Mouse (Mus musculus) heart, embryonic 14.5 days (tissue): Measurements from ENCODE around the gene Ndufa12. TPM values are rescaled to one million over a fixed set of nuclear protein-coding genes. Genes with fewer than 3 reads are reported as not detected.

ENCODE experiments used
- ATAC-seq: fragments of 200-750 bp; cut with Nextera tagmentation; 2 replicates; pipeline ENCODE4 v1.8.0; 2017; ENCODE audit warnings: low read depth, moderate TSS enrichment; ENCODE audit not compliant: insufficient number of reproducible peaks, insufficient read depth, low FRiP score
- H3K27ac ChIP-seq, 2 experiments: fragments of 200-500 bp in 1 of 2; fragments of 300-500 bp in 1 of 2; sonication (generic) in 1 of 2; replicated peaks in 1 of 2; 2 replicates each; pipeline ENCODE4 v1.5.1; 2012 to 2014; ENCODE audit warnings: low read depth in 2 of 2, low read length in 2 of 2, control low read depth in 1 of 2, mild to moderate bottlenecking in 1 of 2, mixed read lengths in 1 of 2; ENCODE audit not compliant: control insufficient read depth in 1 of 2, insufficient read depth in 1 of 2
- H3K27me3 ChIP-seq: fragments of 300-500 bp; sonication (generic); 2 replicates; pipeline ENCODE4 v1.6.1; 2014; ENCODE audit warnings: mild to moderate bottlenecking, low read length, control low read depth; ENCODE audit not compliant: control insufficient read depth, insufficient read depth
- H3K36me3 ChIP-seq: fragments of 300-500 bp; sonication (generic); 2 replicates; pipeline ENCODE4 v1.6.1; 2014; ENCODE audit warnings: mild to moderate bottlenecking, control low read depth, low read length, mixed read lengths; ENCODE audit not compliant: control insufficient read depth, insufficient read depth
- H3K4me1 ChIP-seq, 2 experiments: fragments of 200-500 bp in 1 of 2; fragments of 300-500 bp in 1 of 2; sonication (generic) in 1 of 2; 2 replicates each; pipeline ENCODE4 v1.6.1; 2012 to 2014; ENCODE audit warnings: low read length in 2 of 2, control low read depth in 1 of 2, mixed read lengths in 1 of 2; ENCODE audit not compliant: control insufficient read depth in 2 of 2, insufficient read depth in 2 of 2
- H3K4me2 ChIP-seq: fragments of 300-500 bp; sonication (generic); 2 replicates; pipeline ENCODE4 v1.6.1; 2014; ENCODE audit warnings: mild to moderate bottlenecking, low read length
- H3K4me3 ChIP-seq, 2 experiments: fragments of 200-500 bp in 1 of 2; fragments of 300-500 bp in 1 of 2; sonication (generic) in 1 of 2; 2 replicates each; pipeline ENCODE4 v1.5.1; 2012 to 2014; ENCODE audit warnings: low read length in 2 of 2, mild to moderate bottlenecking in 2 of 2, control low read depth in 1 of 2, low read depth in 1 of 2, moderate library complexity in 1 of 2; ENCODE audit not compliant: control insufficient read depth in 1 of 2, insufficient read depth in 1 of 2
- H3K9ac ChIP-seq: fragments of 300-500 bp; sonication (generic); 2 replicates; pipeline ENCODE4 v1.6.1; 2014; ENCODE audit warnings: mild to moderate bottlenecking, low read length
- H3K9me3 ChIP-seq: fragments of 300-500 bp; sonication (generic); 2 replicates; pipeline ENCODE4 v1.6.1; 2016; ENCODE audit warnings: low read length, control low read depth; ENCODE audit not compliant: control insufficient read depth
- WGBS: fragments of 180-500 bp; shearing (Covaris S2); extraction: QIAGEN DNeasy Blood & Tissue Kit; methylation state at CpG from one replicate; pipeline ENCODE4 v1.1.7; 2014; 5-methylcytosine and 5-hydroxymethylcytosine counted together
- polyA plus RNA-seq: library from polyadenylated mRNA; unstranded; fragments of >200 nt; fragmentation: Nextera tagmentation; extraction: Ambion mirVana; gene quantifications from 2 replicates; pipeline ENCODE4 v1.2.1, GENCODE M21; 2014

Ndufa12 gene
- polyA plus RNA-seq, 1 experiment from 2014 or later, result 744 TPM

- 69% methylated on average over 5 of the region's 5 CpGs for WGBS
- peaks cover 74% of the 10 kb centered on the region for H3K36me3 ChIP-seq
These were observed 34.2 kb upstream of the Ndufa12 start for GRCm38 (mm10) chr10:94164104-94164845.

GRCm38 (mm10) chr10:94165426-94165825 lies 33.1 kb upstream of the Ndufa12 start:
- H3K36me3 ChIP-seq, result peaks cover 80% of the 10 kb centered on the region
- no peak overlapping the region for H3K4me2 ChIP-seq
- H3K4me1 ChIP-seq, result no peaks in the 10 kb centered on the region
- no peaks in the 10 kb centered on the region for H3K27me3 ChIP-seq
- 82% methylated on average over 16 of the region's 16 CpGs for WGBS
- H3K27ac ChIP-seq, result no peak overlapping the region
- no peaks in the 10 kb centered on the region for H3K9me3 ChIP-seq
- ATAC-seq, result no peak
- no peak overlapping the region for H3K9ac ChIP-seq
- no peak overlapping the region for H3K4me3 ChIP-seq

More at GRCm38 (mm10) chr10:94164104-94164845, 34.2 kb upstream of the Ndufa12 start:
- Histone ChIP-seq H3K4me1 (no peaks in the 10 kb centered on the region), H3K9ac (no peak overlapping the region), H3K4me3 (no peak overlapping the region), H3K27ac (no peak overlapping the region), H3K9me3 (no peaks in the 10 kb centered on the region), H3K4me2 (no peak overlapping the region), H3K27me3 (no peaks in the 10 kb centered on the region)
- no peak for ATAC-seq

- peaks cover 90% of the 10 kb centered on the region for H3K36me3 ChIP-seq
- H3K4me1 ChIP-seq, result peaks cover 0 to 6% of the 10 kb centered on the region in 2 experiments; a peak in 1 of 4 replicates
- H3K27me3 ChIP-seq, result no peaks in the 10 kb centered on the region
- no peak overlapping the region for H3K4me3 ChIP-seq
- H3K4me2 ChIP-seq, result no peak overlapping the region
- WGBS, result 92% methylated on average over 11 of the region's 11 CpGs
- H3K27ac ChIP-seq, result no peak overlapping the region
- no peaks in the 10 kb centered on the region for H3K9me3 ChIP-seq
- ATAC-seq, result no peak
- no peak overlapping the region for H3K9ac ChIP-seq
These were observed 31.3 kb upstream of the Ndufa12 start for GRCm38 (mm10) chr10:94167051-94167750.

- ATAC-seq, result no peak; the same call in 1 of the 2 replicates
- H3K4me1 ChIP-seq, result peaks cover 0 to 6% of the 10 kb centered on the region in 2 experiments; a peak in 1 of 4 replicates
- H3K4me3 ChIP-seq, result no peak overlapping the region
- no peaks in the 10 kb centered on the region for H3K27me3 ChIP-seq
- 0 out of 4 replicates have a peak overlapping the region, but pooled peaks of 1 of the 2 experiments have one; percentile 38 for H3K27ac ChIP-seq
- no peak overlapping the region for H3K9ac ChIP-seq
- 49% methylated on average over 12 of the region's 12 CpGs for WGBS
- no peaks in the 10 kb centered on the region for H3K9me3 ChIP-seq
- H3K36me3 ChIP-seq, result peaks cover 86% of the 10 kb centered on the region
- H3K4me2 ChIP-seq, result no peak overlapping the region
These were observed 26.9 kb upstream of the Ndufa12 start for GRCm38 (mm10) chr10:94171440-94172130.

- Histone ChIP-seq H3K4me2 (no peak overlapping the region), H3K9ac (no peak overlapping the region), H3K27me3 (no peaks in the 10 kb centered on the region), H3K27ac (no peak overlapping the region), H3K4me1 (peaks cover 0 to 6% of the 10 kb centered on the region in 2 experiments; a peak in 1 of 4 replicates), H3K9me3 (no peaks in the 10 kb centered on the region), H3K4me3 (no peak overlapping the region), H3K36me3 (peaks cover 83% of the 10 kb centered on the region)
- 67% methylated on average over 11 of the region's 11 CpGs for WGBS
- no peak for ATAC-seq
These were observed 26.4 kb upstream of the Ndufa12 start for GRCm38 (mm10) chr10:94172137-94172536.

GRCm38 (mm10) chr10:94172706-94173105 lies 25.8 kb upstream of the Ndufa12 start:
- H3K36me3 ChIP-seq, result peaks cover 77% of the 10 kb centered on the region
- no peak overlapping the region for H3K4me2 ChIP-seq
- no peak overlapping the region for H3K9ac ChIP-seq
- H3K27me3 ChIP-seq, result no peaks in the 10 kb centered on the region
- peaks cover 0 to 6% of the 10 kb centered on the region in 2 experiments; a peak in 1 of 4 replicates for H3K4me1 ChIP-seq
- no peaks in the 10 kb centered on the region for H3K9me3 ChIP-seq
- no peak overlapping the region for H3K4me3 ChIP-seq
- H3K27ac ChIP-seq, result no peak overlapping the region
- 76% methylated on average over 6 of the region's 6 CpGs for WGBS
- ATAC-seq, result no peak

- WGBS, result 79% methylated on average over 7 of the region's 7 CpGs
- peaks cover 65% of the 10 kb centered on the region for H3K36me3 ChIP-seq
- H3K9ac ChIP-seq, result no peak overlapping the region
- H3K4me1 ChIP-seq, result peaks cover 0 to 6% of the 10 kb centered on the region in 2 experiments; a peak in 1 of 4 replicates
- ATAC-seq, result no peak
- H3K27ac ChIP-seq, result no peak overlapping the region
- no peaks in the 10 kb centered on the region for H3K27me3 ChIP-seq
- no peaks in the 10 kb centered on the region for H3K9me3 ChIP-seq
- no peak overlapping the region for H3K4me2 ChIP-seq
- H3K4me3 ChIP-seq, result no peak overlapping the region
These were observed 23.9 kb upstream of the Ndufa12 start for GRCm38 (mm10) chr10:94174652-94175051.
